Mouse (Mus musculus) small intestine, adult 2 months (tissue): ENCODE results near the gene Cfap221.

Experiments used
- CTCF ChIP-seq: fragments of 200-500 bp; IDR thresholded peaks from 2 replicates; pipeline ENCODE4 v1.5.1; 2012; ENCODE audit warnings: low read depth, mild to moderate bottlenecking, control low read depth, inconsistent platforms, low read length, moderate library complexity, mixed read lengths; ENCODE audit not compliant: insufficient replicate concordance, insufficient read length; ENCODE audit errors: extremely low read depth
- POLR2A ChIP-seq: fragments of 200-500 bp; IDR thresholded peaks from 2 replicates; pipeline ENCODE4 v1.6.1; 2012; ENCODE audit warnings: low read depth, mild to moderate bottlenecking, control low read depth, inconsistent platforms, low read length, moderate library complexity

DNA sequence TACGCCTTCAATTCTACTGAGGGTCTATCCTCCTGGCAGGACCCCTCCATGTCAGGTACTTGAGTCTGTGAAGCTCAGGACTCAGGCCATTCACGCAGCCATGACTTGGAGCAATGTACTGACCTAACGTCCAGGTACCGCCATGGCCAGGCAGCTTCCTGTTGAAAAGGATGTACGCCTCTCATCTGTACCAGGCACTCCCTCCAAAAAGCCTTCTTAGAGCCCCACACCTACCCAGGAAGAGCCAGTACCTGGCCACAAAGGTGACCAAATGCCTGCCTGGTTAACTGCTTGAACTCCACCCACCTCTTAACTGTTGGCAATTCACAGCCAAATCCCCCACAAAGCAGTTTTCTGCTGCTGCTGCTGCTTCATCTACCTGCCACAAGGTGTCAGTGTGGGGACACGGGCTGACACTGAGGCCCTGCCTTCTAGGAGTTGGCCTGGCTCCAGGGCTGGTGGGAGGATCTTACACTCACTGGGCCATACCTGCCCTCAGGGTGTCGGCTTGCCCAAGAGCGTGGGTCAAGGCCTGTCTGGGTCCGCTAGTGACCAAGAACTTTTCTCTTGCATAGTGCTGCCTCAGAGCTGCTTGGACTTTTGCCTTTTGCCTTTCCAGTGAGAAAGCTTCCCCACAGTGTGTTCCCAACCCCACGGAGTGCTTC lies 35.9 kb upstream of the Cfap221 start:
- TF ChIP-seq POLR2A (no peak), CTCF (peak; percentile 91; the same call in 1 of the 2 replicates)
